Mouse (Mus musculus): ENCODE measurements around the gene H2-Eb1. TPM values are rescaled to one million over a fixed set of nuclear protein-coding genes. Genes with fewer than 3 reads are reported as not detected.

Gene H2-Eb1
- polyA plus RNA-seq, 1 experiment from 2014 or later, result 6.9 TPM

DNA sequence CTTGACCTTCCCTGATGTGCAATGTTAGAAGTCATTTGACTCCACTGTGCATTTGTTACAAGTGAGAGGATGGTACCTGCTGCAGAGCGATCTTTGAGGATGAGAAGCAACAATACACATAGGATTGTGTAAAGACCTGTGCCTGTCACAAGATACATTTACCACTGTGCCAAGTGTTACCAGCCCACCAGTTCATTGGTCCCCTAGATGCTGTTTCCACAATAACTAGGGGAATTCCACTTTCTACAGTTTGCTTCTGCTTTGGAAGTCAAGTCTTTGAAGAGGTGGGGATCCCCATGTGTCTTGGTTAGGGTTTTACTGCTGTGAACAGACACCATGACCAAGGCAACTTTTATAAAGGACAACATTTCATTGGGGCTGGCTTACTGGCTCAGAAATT is 25.5 kb downstream of the H2-Eb1 start:
- no peaks in the 10 kb centered on the region for H3K36me3 ChIP-seq
- H3K4me3 ChIP-seq (replicated peaks), result no peak overlapping the region
- no peaks in the 10 kb centered on the region for H3K4me1 ChIP-seq (replicated peaks)
- ATAC-seq, result no peak
- no peak overlapping the region for H3K27ac ChIP-seq
- no peak overlapping the region for H3K9ac ChIP-seq
- no peaks in the 10 kb centered on the region for H3K9me3 ChIP-seq
- no peak overlapping the region for H3K4me2 ChIP-seq (replicated peaks)
- no peaks in the 10 kb centered on the region for H3K27me3 ChIP-seq (replicated peaks)
- WGBS, result 98% methylated on average over 1 of the region's 1 CpGs

DNA sequence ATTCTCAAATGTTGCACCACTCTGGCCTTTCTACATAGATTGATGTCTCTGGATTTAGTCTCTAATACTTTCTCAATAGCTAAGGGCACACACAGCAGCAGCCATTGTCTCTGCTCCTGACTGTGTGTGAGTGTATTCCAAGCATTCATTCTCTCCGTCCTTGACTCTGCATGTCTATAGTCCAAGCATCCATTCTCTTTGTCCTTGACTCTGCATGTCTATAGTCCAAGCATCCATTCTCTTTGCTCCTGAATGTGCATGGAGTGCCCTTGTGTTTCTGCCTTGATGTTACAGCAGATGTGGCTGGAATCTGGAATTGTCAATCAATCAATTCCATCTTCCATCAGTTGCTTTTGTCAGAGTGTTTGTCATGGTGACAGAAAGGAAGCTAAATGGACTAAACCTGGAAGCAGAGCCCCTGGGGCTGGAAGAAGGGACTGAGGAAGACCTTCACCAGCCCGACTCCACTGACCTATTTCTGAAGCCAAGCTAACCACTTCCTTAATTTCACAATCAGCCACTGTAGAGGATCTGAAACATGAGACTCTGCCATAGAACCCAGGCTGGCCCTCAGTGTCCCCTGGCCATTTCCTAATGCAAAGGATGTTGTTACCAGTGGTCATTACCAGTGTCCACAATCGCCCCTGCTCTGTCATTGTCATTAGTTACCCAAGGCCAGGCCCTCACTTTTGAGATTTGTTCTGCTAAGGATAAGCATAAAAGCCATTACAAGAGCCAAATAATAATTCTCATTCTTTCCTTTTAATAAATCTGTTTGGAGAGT is 35.1 kb downstream of the H2-Eb1 start:
- Histone ChIP-seq H3K4me2 (replicated peaks) (no peak overlapping the region), H3K4me3 (replicated peaks) (no peak overlapping the region), H3K9me3 (no peaks in the 10 kb centered on the region), H3K27ac (no peak overlapping the region), H3K4me1 (replicated peaks) (no peaks in the 10 kb centered on the region), H3K36me3 (no peaks in the 10 kb centered on the region), H3K27me3 (replicated peaks) (no peaks in the 10 kb centered on the region), H3K9ac (no peak overlapping the region)
- WGBS, result 55% methylated on average over 3 of the region's 3 CpGs
- ATAC-seq, result no peak

DNA sequence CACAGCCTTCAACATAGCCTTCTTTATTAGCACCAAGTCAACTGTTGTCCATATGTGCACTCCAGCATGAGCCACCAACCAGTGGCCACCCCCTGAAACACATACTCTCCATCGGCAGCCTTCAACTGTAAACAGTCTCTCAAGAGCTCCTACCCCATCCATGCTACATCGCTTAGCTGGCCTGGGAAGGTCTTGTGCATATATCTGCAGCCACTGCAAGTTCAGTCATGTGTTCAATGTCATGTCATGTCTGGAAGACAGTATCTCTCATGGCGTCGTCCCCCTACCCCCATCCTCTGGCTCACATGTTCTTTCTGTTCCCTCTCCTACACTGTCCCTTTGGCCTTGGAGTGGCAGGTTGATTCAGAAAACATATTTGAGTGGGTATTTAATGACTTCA is 39.2 kb downstream of the H2-Eb1 start:
- H3K4me3 ChIP-seq (replicated peaks), result no peak overlapping the region
- H3K27ac ChIP-seq, result no peak overlapping the region
- no peak overlapping the region for H3K9ac ChIP-seq
- no peak overlapping the region for H3K4me2 ChIP-seq (replicated peaks)
- no peaks in the 10 kb centered on the region for H3K9me3 ChIP-seq
- no peaks in the 10 kb centered on the region for H3K36me3 ChIP-seq
- H3K4me1 ChIP-seq (replicated peaks), result no peaks in the 10 kb centered on the region
- no peaks in the 10 kb centered on the region for H3K27me3 ChIP-seq (replicated peaks)
- ATAC-seq, result no peak
- WGBS, result 80% methylated on average over 4 of the region's 4 CpGs

DNA sequence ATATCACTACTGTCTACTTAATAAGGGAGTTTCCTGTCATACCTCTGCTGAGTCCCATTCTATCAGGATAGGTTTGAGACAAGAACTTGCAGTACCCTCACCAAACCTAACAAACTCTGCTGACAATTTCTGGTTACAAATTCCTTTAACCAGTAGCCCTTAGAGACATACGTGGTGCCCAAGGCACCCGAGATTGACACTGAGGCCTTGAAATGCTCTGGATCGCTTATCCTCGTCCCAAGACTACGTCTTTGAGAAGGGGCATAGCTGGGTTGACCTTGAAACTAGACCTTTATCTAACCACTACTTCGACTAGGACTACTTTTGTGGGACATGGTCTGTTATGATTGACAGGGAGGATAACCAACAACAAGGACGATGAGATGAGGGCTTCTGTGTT is 39.8 kb downstream of the H2-Eb1 start:
- 81% methylated on average over 7 of the region's 7 CpGs for WGBS
- Histone ChIP-seq H3K9me3 (no peaks in the 10 kb centered on the region), H3K4me1 (replicated peaks) (no peaks in the 10 kb centered on the region), H3K4me3 (replicated peaks) (no peak overlapping the region), H3K36me3 (no peaks in the 10 kb centered on the region), H3K4me2 (replicated peaks) (no peak overlapping the region), H3K27ac (no peak overlapping the region), H3K27me3 (replicated peaks) (no peaks in the 10 kb centered on the region), H3K9ac (no peak overlapping the region)
- no peak for ATAC-seq

DNA sequence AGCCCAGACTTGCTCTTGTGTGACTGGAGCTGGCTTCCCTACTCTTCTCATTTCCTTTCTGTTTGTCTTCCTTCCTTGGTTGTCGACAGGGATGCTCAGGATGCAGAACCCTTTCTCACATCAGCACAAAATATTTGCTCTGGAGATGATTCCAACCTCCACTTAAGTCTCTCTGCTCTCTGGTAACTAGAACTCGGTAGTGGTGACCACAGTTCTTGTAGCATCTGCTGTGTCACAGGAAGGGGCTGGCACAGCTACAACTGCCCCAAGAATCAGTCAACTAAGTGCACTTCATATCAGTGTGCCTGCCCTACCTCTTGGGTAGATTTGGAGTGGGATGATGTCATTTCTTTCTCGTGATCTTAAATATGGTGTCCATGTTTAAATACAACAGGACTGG is 40.4 kb downstream of the H2-Eb1 start:
- Histone ChIP-seq H3K9ac (no peak overlapping the region), H3K4me2 (replicated peaks) (no peak overlapping the region), H3K9me3 (no peaks in the 10 kb centered on the region), H3K4me1 (replicated peaks) (no peaks in the 10 kb centered on the region), H3K27me3 (replicated peaks) (no peaks in the 10 kb centered on the region), H3K36me3 (no peaks in the 10 kb centered on the region), H3K4me3 (replicated peaks) (no peak overlapping the region), H3K27ac (no peak overlapping the region)
- no peak for ATAC-seq
- 63% methylated on average over 3 of the region's 3 CpGs for WGBS

DNA sequence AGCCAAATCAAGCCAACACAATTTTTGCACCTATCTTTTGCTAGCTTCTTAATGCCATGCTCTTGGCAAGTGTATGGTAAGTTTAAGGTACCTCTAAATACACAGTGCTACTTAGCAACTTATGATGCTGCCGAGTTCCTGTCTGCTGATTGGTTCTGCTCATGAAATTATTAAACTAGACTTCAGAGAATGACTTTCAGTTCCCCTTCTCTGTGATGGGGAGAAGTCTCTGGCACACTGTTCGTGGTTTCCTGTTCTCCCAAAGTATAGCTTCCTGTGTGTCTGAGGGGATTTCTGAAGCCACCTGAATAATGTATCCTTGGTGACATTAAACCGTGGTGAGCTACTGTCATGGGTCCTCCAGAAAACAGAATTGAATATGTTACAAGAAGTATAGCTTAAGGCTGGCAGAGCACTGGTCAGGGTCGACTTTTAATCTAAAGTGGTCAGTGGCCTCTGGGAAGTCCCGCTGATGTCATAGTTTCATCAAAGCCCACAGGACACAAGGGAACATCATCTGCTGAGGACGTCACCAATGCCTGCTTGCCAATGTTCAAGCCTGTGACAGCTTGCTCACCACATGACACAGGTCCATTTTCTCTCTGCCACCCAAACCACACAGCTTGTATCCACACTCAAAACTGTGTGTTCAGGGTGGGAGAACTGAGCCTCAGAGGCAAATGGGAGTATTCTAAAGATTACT is 42.1 kb downstream of the H2-Eb1 start:
- no peak overlapping the region for H3K9ac ChIP-seq
- no peaks in the 10 kb centered on the region for H3K36me3 ChIP-seq
- ATAC-seq, result no peak
- no peaks in the 10 kb centered on the region for H3K4me1 ChIP-seq (replicated peaks)
- WGBS, result 65% methylated on average over 6 of the region's 6 CpGs
- H3K27me3 ChIP-seq (replicated peaks), result no peaks in the 10 kb centered on the region
- no peaks in the 10 kb centered on the region; the same call in 1 of the 2 replicates for H3K9me3 ChIP-seq
- no peak overlapping the region for H3K27ac ChIP-seq
- no peak overlapping the region for H3K4me3 ChIP-seq (replicated peaks)
- no peak overlapping the region for H3K4me2 ChIP-seq (replicated peaks)

DNA sequence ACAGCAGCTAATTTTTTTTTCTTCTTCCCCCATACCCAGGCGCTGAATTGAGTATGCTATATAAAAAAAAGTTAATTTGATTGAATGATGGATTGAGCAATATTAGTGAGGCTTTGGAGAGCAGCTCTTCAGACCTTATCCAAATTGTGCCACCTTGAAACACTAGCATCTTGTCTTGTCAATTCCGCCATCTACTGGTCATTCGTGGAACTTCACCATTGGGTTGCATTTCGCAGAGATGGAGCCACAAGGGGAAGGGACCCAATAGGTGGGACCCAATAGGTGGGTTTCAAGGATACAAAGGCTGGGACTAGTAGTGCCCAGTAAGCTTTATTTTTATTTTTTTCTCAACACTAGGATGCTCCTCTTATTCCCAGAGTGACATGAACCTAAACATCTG is 43.8 kb downstream of the H2-Eb1 start:
- H3K4me1 ChIP-seq (replicated peaks), result no peaks in the 10 kb centered on the region
- H3K4me3 ChIP-seq (replicated peaks), result no peak overlapping the region
- no peaks in the 10 kb centered on the region; the same call in 1 of the 2 replicates for H3K9me3 ChIP-seq
- 3% methylated on average over 4 of the region's 4 CpGs for WGBS
- ATAC-seq, result no peak
- H3K36me3 ChIP-seq, result no peaks in the 10 kb centered on the region
- no peak overlapping the region for H3K4me2 ChIP-seq (replicated peaks)
- no peak overlapping the region for H3K27ac ChIP-seq
- H3K27me3 ChIP-seq (replicated peaks), result no peaks in the 10 kb centered on the region
- no peak overlapping the region for H3K9ac ChIP-seq

DNA sequence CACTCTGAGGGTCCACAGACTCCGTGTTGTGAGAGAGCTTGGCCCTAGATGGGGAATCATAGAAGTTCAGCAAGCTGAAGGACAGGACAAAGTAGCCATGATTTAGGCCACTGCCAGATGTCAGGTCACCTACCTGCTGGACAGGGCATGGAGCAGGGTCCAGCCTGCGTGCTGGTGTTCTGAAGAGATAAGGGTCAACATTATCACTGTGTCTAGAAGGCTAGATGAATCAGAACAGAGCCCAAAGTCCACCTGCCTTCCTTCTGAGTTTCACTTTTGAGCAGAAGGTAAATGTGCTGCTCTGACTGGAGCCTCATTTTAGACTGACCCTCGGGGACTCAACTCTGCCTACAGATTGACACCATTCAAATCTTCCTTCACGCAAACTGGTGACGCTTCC is 48.9 kb downstream of the H2-Eb1 start, which contains the start of gene Btnl2:
Gene Btnl2 (plus strand): TSS at position 284 of the 400 bp plus-strand sequence.
- H3K9ac ChIP-seq, result no peak within 1 kb of the TSS
- no peak within 1 kb of the TSS for H3K4me2 ChIP-seq (replicated peaks)
- no peaks in the 10 kb centered on the region; the same call in 1 of the 2 replicates for H3K27me3 ChIP-seq (replicated peaks)
- H3K4me3 ChIP-seq (replicated peaks), result no peak within 1 kb of the TSS
- H3K36me3 ChIP-seq, result no peaks in the 10 kb centered on the region
- no peak within 1 kb of the TSS for H3K27ac ChIP-seq
- peak; percentile 75; the same call in 1 of the 2 replicates for ATAC-seq
- no peaks in the 10 kb centered on the region for H3K4me1 ChIP-seq (replicated peaks)
- H3K9me3 ChIP-seq, result no peaks in the 10 kb centered on the region; the same call in 1 of the 2 replicates
- WGBS, result 79% methylated on average over 5 of the region's 5 CpGs

DNA sequence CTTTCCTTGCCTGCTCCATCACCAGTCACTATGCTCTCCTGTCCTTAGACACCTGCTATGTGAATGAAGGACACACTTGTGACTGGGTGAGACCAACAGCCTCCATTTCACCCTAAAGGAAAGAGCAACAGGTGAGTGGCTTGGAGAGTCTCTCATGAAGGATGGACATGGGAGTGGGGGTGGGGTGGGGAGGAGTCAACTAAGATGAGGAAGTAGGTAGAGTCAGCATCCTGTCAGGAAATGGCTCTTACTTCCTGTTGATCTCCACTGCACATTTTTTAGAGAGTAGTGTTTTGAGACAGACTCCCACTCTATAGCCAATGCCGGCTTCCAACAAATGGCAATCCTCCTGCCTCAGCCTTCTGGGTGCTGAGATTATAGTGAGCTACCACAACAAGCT is 49.3 kb downstream of the H2-Eb1 start:
- no peaks in the 10 kb centered on the region; the same call in 1 of the 2 replicates for H3K9me3 ChIP-seq
- H3K4me2 ChIP-seq (replicated peaks), result no peak overlapping the region
- H3K4me3 ChIP-seq (replicated peaks), result no peak overlapping the region
- H3K27ac ChIP-seq, result no peak overlapping the region
- H3K9ac ChIP-seq, result no peak overlapping the region
- no peaks in the 10 kb centered on the region for H3K4me1 ChIP-seq (replicated peaks)
- no peaks in the 10 kb centered on the region; the same call in 1 of the 2 replicates for H3K27me3 ChIP-seq (replicated peaks)
- WGBS, result 70% methylated on average over 1 of the region's 1 CpGs
- peak; percentile 43; the same call in 1 of the 2 replicates for ATAC-seq
- H3K36me3 ChIP-seq, result no peaks in the 10 kb centered on the region

DNA sequence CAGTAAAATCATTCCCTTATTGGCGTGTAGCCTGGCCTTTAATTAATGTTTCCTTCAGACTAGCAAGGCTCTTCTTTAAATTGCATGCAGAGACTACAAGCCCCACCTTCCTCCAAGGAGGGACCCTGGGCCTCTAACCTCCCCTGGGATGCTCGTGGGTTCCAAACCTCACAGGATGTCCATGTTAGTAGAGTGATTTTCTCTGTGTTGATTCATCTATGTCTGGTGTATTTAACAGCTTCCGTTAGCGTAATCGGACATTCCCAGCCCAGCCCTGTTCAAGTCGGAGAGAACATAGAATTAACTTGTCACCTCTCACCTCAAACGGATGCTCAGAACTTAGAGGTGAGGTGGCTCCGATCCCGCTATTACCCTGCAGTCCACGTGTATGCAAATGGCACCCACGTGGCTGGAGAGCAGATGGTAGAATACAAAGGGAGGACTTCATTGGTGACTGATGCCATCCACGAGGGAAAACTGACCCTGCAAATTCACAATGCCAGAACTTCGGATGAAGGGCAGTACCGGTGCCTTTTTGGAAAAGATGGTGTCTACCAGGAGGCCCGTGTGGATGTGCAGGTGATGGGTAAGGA is 57.4 kb downstream of the H2-Eb1 start:
- H3K4me1 ChIP-seq (replicated peaks), result no peaks in the 10 kb centered on the region
- no peak overlapping the region for H3K4me2 ChIP-seq (replicated peaks)
- 83% methylated on average over 15 of the region's 15 CpGs for WGBS
- H3K36me3 ChIP-seq, result no peaks in the 10 kb centered on the region
- no peak overlapping the region for H3K9ac ChIP-seq
- H3K27ac ChIP-seq, result no peak overlapping the region
- H3K9me3 ChIP-seq, result no peaks in the 10 kb centered on the region
- no peaks in the 10 kb centered on the region; the same call in 1 of the 2 replicates for H3K27me3 ChIP-seq (replicated peaks)
- no peak for ATAC-seq
- H3K4me3 ChIP-seq (replicated peaks), result no peak overlapping the region

DNA sequence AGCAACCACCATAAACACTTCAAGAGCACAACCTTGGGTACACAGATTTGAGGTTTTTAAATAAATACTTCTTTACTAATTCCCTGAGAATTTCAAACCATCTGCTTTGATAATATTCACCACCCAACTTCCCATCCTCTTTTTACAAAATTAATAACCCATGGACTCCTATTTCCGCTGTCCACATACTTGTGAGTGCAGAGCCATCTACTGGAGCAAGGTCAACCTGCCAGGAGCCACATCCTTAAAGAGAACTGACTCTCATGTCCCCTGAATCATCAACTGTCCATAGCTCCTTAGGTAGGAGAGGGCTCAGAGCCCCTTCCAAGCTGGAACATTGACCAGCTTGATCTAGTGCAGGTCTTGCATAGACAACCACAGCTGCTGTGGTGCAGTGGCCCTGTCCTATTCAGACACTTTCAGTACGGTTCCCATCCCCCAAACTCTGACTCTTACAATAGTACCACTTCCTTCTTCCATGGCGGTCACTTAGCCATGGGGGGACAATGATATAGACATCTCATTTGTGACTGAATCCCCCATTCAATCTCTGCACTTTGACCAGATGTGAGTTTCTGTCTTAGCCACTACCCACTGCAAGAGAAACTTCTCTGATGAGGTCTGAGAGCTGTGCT is 58.1 kb downstream of the H2-Eb1 start:
- ATAC-seq, result no peak
- 85% methylated on average over 3 of the region's 3 CpGs for WGBS
- no peak overlapping the region for H3K9ac ChIP-seq
- H3K36me3 ChIP-seq, result no peaks in the 10 kb centered on the region
- H3K9me3 ChIP-seq, result no peaks in the 10 kb centered on the region
- H3K4me2 ChIP-seq (replicated peaks), result no peak overlapping the region
- no peaks in the 10 kb centered on the region; the same call in 1 of the 2 replicates for H3K27me3 ChIP-seq (replicated peaks)
- no peak overlapping the region for H3K27ac ChIP-seq
- no peaks in the 10 kb centered on the region for H3K4me1 ChIP-seq (replicated peaks)
- no peak overlapping the region for H3K4me3 ChIP-seq (replicated peaks)

DNA sequence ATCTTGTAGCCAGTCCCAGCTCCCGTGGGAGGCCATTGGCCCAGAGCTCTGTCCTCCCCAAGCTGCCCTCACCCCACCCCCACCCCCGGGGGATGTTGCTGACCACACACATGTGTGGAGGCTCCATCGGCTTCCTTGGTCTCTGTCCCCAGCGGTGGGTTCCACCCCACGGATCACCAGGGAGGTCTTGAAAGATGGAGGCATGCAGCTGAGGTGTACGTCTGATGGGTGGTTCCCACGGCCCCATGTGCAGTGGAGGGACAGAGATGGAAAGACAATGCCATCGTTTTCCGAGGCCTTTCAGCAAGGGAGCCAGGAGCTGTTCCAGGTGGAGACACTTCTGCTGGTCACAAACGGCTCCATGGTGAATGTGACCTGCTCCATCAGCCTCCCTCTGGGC is 59.4 kb downstream of the H2-Eb1 start:
- no peak overlapping the region for H3K9ac ChIP-seq
- 75% methylated on average over 10 of the region's 10 CpGs for WGBS
- no peak for ATAC-seq
- H3K36me3 ChIP-seq, result no peaks in the 10 kb centered on the region
- H3K4me1 ChIP-seq (replicated peaks), result no peaks in the 10 kb centered on the region
- H3K27me3 ChIP-seq (replicated peaks), result no peaks in the 10 kb centered on the region
- H3K9me3 ChIP-seq, result no peaks in the 10 kb centered on the region
- H3K4me2 ChIP-seq (replicated peaks), result no peak overlapping the region
- no peak overlapping the region for H3K4me3 ChIP-seq (replicated peaks)
- H3K27ac ChIP-seq, result no peak overlapping the region

Measured in intestine, embryonic 15.5 days (tissue).